Mouse (Mus musculus) megakaryocyte progenitor cell, adult 5-6 weeks (primary cell): ENCODE results near the gene L3mbtl4. TPM values are rescaled to one million over a fixed set of nuclear protein-coding genes. Genes with fewer than 3 reads are reported as not detected.
A peak's percentile ranks its signal among the peaks of the same experiment; 100 is the strongest.

Experiments used
- ATAC-seq: replicated peaks from 2 replicates; pipeline ENCODE4 v1.8.0; 2016; ENCODE audit warnings: mild to moderate bottlenecking, moderate TSS enrichment, inconsistent platforms; ENCODE audit not compliant: poor library complexity
- total RNA-seq, 2 experiments: library from RNA; stranded (forward) in 1 of 2; stranded (reverse) in 1 of 2; fragments of 157-497, 149-512 nt in 1 of 2; fragments of 200-1000 nt in 1 of 2; gene quantifications; 2 replicates each; pipeline versions ENCODE4 v1.2.3 to v1.2.4; 2015 to 2017

L3mbtl4 gene
- total RNA-seq (2015), result not detected in 2 replicates
- not detected in 2 replicates for total RNA-seq (2017)

DNA sequence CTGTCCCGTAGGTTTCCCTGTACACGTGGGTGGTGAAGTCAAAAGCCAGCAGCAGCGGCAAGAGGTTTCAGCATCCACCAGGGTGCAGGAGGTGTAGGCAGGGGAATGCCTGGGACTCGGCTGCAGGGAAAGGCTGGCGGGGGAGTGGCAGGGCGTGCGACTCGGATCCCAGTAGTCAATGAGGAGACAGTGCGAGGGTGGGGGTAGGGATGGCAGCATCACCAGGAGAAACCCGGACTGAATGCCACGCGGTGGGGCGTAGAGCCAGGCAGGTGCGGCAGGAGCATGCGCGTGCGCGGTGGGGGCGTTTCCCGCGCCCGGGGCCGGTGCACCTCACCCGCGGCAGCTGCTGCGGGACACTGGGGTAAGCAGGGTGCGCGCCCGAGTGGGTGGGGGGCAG is at the start of gene L3mbtl4:
TSS of gene L3mbtl4 (plus strand) at position 271 of the 400 bp plus-strand sequence.
- peak; percentile 11; the same call in 1 of the 2 replicates for ATAC-seq

- ATAC-seq, result no peak
Observed at GRCm38 (mm10) chr17:68230484-68230883, 43.1 kb upstream of the L3mbtl4 start.

- ATAC-seq, result no peak
Observed at GRCm38 (mm10) chr17:68235380-68235779, 38.2 kb upstream of the L3mbtl4 start.

DNA sequence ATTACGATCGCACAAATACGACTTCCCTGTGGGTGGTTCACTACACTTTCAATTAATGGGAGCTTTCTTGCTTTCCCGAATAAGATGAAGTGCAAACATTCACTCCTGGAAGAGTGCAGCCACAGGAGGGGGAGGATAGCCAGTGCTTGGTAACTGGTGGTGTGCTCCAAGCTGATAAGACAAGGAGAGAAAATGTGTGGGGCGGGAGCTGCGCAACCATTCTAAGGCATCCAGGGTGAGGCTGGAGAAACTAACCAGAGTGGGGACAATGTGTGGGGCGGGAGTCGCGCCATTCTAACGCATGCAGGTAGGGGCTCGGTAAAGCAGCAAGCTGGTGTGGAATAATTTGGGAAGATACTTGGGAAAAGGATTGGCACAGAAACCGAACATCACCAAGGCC is 36.6 kb upstream of the L3mbtl4 start:
- ATAC-seq, result no peak

GRCm38 (mm10) chr17:68240171-68240570 is 33.4 kb upstream of the L3mbtl4 start:
- no peak for ATAC-seq

DNA sequence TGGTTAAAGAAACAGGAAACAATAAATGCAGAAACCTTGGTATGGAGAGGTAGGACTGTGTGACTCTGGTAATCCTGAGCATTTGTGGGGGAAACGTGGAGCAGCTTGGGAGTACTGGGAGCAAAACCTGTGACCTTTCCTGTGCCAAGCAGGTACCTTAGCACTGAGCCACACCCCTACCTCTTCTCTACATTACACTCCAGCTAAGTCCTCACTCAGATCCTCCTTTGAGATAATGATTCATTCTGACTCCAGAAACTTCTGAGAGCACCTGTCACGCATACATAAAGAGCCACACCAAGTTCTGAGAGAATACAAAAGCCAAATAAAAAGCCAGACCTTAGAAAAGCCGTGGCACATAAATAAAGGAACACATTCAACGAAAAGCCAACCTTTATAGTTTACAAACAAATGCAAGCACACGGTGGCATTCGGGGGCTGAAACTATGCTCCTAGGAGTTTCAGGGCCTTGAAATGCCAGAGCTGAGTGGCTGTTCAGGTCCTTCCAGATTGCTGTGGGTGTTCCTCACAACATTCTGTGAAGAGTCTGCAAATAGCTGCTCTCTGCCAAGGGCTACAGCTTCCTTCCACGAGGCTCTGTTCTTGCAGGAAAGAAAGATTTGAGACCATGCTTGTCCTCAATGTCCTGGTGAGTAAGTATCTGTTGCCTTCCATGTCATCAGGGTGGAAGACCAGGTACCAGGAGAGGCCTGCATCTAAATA is 8.6 kb upstream of the L3mbtl4 start:
- no peak for ATAC-seq

DNA sequence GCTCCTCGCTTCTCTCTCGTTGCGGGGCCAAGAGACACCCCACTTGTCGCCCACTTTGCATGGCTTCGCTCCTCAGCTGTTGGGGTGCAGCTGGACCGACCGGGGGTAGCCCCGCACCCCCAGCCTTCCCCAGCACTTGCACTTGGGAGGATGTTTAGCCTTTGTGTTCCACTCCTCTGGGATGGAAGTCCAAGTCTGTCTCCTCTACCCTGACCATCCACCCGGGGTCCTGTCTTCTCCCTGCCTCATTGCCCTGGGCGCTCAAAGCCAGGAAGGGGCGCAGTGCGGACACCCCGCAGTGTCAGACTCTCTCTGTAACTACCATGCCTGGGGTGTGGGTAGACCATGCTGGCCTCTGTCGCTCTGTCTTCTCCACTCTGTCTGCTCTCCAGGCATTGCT is 357 bp downstream of the L3mbtl4 start:
- no peak for ATAC-seq

GRCm38 (mm10) chr17:68275138-68275537 is 1.5 kb downstream of the L3mbtl4 start:
- ATAC-seq, result peak; percentile 93

- no peak for ATAC-seq
Observed at GRCm38 (mm10) chr17:68280915-68281314, 7.3 kb downstream of the L3mbtl4 start.

GRCm38 (mm10) chr17:68285119-68285782 is 11.7 kb downstream of the L3mbtl4 start:
- ATAC-seq, result no peak

GRCm38 (mm10) chr17:68288094-68288493 is 14.5 kb downstream of the L3mbtl4 start:
- no peak for ATAC-seq

GRCm38 (mm10) chr17:68288699-68289098 is 15.1 kb downstream of the L3mbtl4 start:
- ATAC-seq, result no peak

DNA sequence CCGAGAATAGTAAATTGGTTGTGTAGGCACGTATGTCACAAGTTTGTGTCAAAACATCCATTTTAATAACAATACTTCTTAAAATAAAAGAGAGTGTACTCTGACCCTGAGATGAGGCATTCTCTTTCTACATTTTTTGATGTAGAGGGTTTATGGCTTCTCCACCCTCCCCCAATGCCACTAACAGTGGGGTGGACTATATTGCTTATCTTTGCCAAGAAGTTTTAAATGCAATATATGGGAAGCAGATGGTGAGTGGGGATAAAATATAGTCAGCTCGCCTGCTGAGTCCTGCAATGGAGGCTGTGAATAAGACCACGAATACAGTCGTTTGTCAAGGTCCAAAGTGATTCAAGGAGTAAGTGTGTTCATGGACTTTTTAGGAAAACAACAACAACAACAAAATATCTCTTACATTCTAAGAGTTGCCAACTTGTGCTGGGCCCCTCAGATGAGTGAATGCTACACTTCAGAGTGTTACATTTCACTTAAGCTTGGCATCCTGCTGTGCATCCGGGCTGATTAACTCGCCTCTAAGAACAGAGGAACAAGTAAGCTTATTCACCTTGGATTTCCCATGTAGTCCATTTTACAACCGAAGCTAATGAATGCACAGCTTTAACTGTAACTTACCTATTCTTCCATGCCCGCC is 18.2 kb downstream of the L3mbtl4 start:
- no peak for ATAC-seq

GRCm38 (mm10) chr17:68308381-68308780 is 34.8 kb downstream of the L3mbtl4 start:
- ATAC-seq, result no peak

DNA sequence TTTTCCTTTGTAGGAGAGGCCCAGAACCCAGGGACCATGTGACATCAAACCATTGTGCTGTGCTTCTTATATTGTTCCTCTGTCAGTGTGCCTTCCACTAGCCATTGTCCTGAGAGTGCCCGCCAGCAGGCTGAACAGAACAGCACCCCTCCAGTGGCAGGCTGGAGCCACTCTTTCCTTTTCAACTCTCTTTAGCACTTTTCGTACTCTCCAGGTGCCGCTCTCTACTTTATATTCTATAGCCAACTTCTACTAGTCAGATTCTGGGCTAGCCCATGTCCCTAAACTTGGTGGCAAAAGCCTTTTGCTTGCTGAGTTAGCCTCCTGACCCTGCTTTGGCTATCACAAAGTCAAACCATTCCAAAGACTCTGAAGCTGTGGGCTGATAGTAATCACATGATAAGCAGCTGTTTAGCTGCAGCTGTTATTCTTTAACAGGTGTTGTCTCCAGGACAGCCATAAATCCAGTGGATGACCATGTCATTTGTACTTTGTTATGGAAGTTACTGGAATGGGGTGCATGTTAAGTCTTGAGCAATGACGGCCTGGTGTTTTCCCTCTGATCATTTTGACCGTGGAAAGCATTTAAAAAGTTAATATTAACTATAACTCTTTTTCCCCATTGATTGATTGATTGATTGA is 38.8 kb downstream of the L3mbtl4 start:
- no peak for ATAC-seq

GRCm38 (mm10) chr17:68320940-68321339 is 47.3 kb downstream of the L3mbtl4 start:
- ATAC-seq, result no peak

GRCm38 (mm10) chr17:68322607-68323006 is 49.0 kb downstream of the L3mbtl4 start:
- ATAC-seq, result no peak

GRCm38 (mm10) chr17:68332225-68332624 is 58.6 kb downstream of the L3mbtl4 start:
- no peak for ATAC-seq

DNA sequence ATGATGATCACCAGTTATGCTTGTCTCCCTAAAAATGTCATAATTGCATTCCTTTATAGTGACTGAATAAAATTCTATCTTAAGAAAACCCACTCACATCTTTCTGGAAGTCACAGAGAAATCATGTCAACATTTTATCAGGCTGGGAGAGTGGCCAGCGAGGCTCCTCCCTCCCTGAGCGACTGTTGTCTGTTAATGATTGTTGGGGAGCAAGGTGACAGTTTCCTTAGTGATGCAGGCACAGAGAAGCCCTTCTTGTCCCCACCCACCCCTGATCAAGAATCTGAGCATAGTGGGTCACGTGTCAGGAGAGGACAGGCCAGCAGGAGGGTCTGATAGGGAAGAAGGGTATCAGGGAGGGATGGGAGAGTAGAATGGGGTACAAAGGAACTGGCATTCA is 59.8 kb downstream of the L3mbtl4 start:
- no peak for ATAC-seq

- ATAC-seq, result no peak
Observed at GRCm38 (mm10) chr17:68338917-68339553, 65.4 kb downstream of the L3mbtl4 start.

DNA sequence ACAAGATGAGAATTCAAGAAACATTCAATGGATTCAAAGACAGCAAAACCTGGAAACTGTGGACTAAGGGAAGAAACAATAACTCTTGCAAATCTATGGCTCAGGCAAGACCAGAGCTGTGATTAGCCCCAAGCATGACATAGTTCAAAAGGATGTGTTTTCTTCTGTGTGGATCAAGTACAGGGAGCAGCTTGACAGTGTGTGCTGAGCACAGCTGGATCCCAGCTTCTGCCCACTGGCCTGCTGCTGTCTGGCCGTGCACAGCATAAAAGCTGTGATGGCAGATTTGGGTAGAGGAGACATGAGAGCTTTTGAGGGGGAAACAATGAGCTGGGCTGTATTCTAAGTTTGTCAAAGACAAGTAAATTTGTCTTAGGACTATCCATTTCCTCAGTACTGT is 84.1 kb downstream of the L3mbtl4 start:
- no peak for ATAC-seq
